Comparison of ENCODE assay signal across 8 mouse cellular contexts in genomic region chr1:189342416-189343104, GRCm38 (mm10). TPM values are rescaled to one million over a fixed set of nuclear protein-coding genes. Genes with fewer than 3 reads are reported as not detected.
DNase-seq lines count a peak whose midpoint lies in the region; ATAC-seq and TF ChIP-seq lines count a peak whose summit lies in the region.

No protein-coding gene starts in this region.

- peaks cover 17% of the 10 kb centered on the region; the same call in 1 of the 2 replicates for H3K27me3 ChIP-seq in kidney, postnatal 0 days (ENCODE audit: insufficient read depth, low read length)
- peaks cover 67% of the 10 kb centered on the region for H3K27me3 ChIP-seq in embryonic facial prominence, embryonic 10.5 days (replicated peaks; ENCODE audit: low read depth, poor library complexity, severe bottlenecking)
- H3K27me3 ChIP-seq in hindbrain, embryonic 10.5 days (ENCODE audit: insufficient read depth, poor library complexity, severe bottlenecking) = peaks cover 52% of the 10 kb centered on the region
- H3K27me3 ChIP-seq in limb, embryonic 15.5 days = peaks cover 38% of the 10 kb centered on the region

- peak overlapping the region; percentile 54 for H3K4me3 ChIP-seq in kidney, postnatal 0 days (replicated peaks; ENCODE audit: low read depth, low read length)
- H3K4me3 ChIP-seq in embryonic facial prominence, embryonic 10.5 days = peak overlapping the region; percentile 75
- H3K4me3 ChIP-seq in hindbrain, embryonic 10.5 days = peak overlapping the region; percentile 71
- peak overlapping the region; percentile 66 for H3K4me3 ChIP-seq in limb, embryonic 15.5 days

- H3K27ac ChIP-seq in kidney, postnatal 0 days = no peak overlapping the region
- peak overlapping the region; percentile 88 for H3K27ac ChIP-seq in embryonic facial prominence, embryonic 10.5 days (replicated peaks)
- H3K27ac ChIP-seq in hindbrain, embryonic 10.5 days = peak overlapping the region; percentile 90
- no peak overlapping the region for H3K27ac ChIP-seq in limb, embryonic 15.5 days

- H3K9ac ChIP-seq in kidney, postnatal 0 days (ENCODE audit: low read depth, low read length) = no peak overlapping the region
- H3K9ac ChIP-seq in limb, embryonic 15.5 days = peak overlapping the region; percentile 17; the same call in 1 of the 2 replicates

- no peak for TF ChIP-seq CTCF in kidney, postnatal 0 days (IDR thresholded peaks at IDR 0.05; ENCODE audit: low read depth)

- no peaks in the 10 kb centered on the region for H3K4me1 ChIP-seq in kidney, postnatal 0 days (replicated peaks; ENCODE audit: insufficient read depth, low read length)
- peaks cover 21% of the 10 kb centered on the region for H3K4me1 ChIP-seq in embryonic facial prominence, embryonic 10.5 days
- H3K4me1 ChIP-seq in hindbrain, embryonic 10.5 days (replicated peaks) = peaks cover 15% of the 10 kb centered on the region
- H3K4me1 ChIP-seq in limb, embryonic 15.5 days = peaks cover 15% of the 10 kb centered on the region

- H3K36me3 ChIP-seq in kidney, postnatal 0 days (ENCODE audit: insufficient read depth, low read length) = no peaks in the 10 kb centered on the region
- H3K36me3 ChIP-seq in embryonic facial prominence, embryonic 10.5 days (replicated peaks) = no peaks in the 10 kb centered on the region
- no peaks in the 10 kb centered on the region for H3K36me3 ChIP-seq in hindbrain, embryonic 10.5 days
- no peaks in the 10 kb centered on the region for H3K36me3 ChIP-seq in limb, embryonic 15.5 days

- peak overlapping the region; percentile 97 for H3K4me2 ChIP-seq in kidney, postnatal 0 days (ENCODE audit: low read length)
- peak overlapping the region; percentile 99 for H3K4me2 ChIP-seq in limb, embryonic 15.5 days

- no peaks in the 10 kb centered on the region for H3K9me3 ChIP-seq in kidney, postnatal 0 days (replicated peaks; ENCODE audit: low read length)
- no peaks in the 10 kb centered on the region for H3K9me3 ChIP-seq in embryonic facial prominence, embryonic 10.5 days
- no peaks in the 10 kb centered on the region for H3K9me3 ChIP-seq in hindbrain, embryonic 10.5 days
- H3K9me3 ChIP-seq in limb, embryonic 15.5 days = no peaks in the 10 kb centered on the region

- no peak for ATAC-seq in kidney, postnatal 0 days (replicated peaks; ENCODE audit: low FRiP score, low read depth)
- ATAC-seq in limb, embryonic 15.5 days (ENCODE audit: insufficient number of reproducible peaks, low FRiP score, low TSS enrichment, low read depth) = no peak

- WGBS in kidney, postnatal 0 days = 6% methylated on average over 30 of the region's 30 CpGs
- WGBS in embryonic facial prominence, embryonic 10.5 days = 4% methylated on average over 30 of the region's 30 CpGs
- 6% methylated on average over 30 of the region's 30 CpGs for WGBS in hindbrain, embryonic 10.5 days
- 5% methylated on average over 30 of the region's 30 CpGs for WGBS in limb, embryonic 15.5 days

- DNase-seq in kidney, postnatal 0 days (ENCODE audit: low spot score) = peak; percentile 24
- DNase-seq in kidney, postnatal 14 days = no peak
- DNase-seq in embryonic facial prominence, embryonic 10.5 days (ENCODE audit: low spot score) = peak; percentile 49
- DNase-seq in hindbrain, embryonic 10.5 days (ENCODE audit: low spot score) = peak; percentile 47
- DNase-seq in retina, embryonic 14.5 days (ENCODE audit: low spot score) = peak; percentile 35
- no peak for DNase-seq in spleen, postnatal 10 days (ENCODE audit: low spot score in 2 of 2)
- no peak for DNase-seq in MN1 (ENCODE audit: low spot score)

RNA-seq across cellular contexts. Expression of gene Kcnk2, which starts 59.5 kb away (rescaled TPM):
- polyA plus RNA-seq in kidney, postnatal 0 days (2015; fragmentation: Nextera tagmentation; extraction: Ambion mirVana) = 2.3 and 2.8 TPM in 2 replicates
- polyA plus RNA-seq in embryonic facial prominence, embryonic 10.5 days (2016; fragmentation: Nextera tagmentation; extraction: Ambion mirVana) = 1.9 and 3.4 TPM in 2 replicates
- 2.8 and 3.2 TPM in 2 replicates for polyA plus RNA-seq in hindbrain, embryonic 10.5 days (2016; fragmentation: Nextera tagmentation; extraction: Ambion mirVana)
- polyA plus RNA-seq in limb, embryonic 15.5 days (2015; fragmentation: Nextera tagmentation; extraction: Ambion mirVana) = 7.2 and 9.3 TPM in 2 replicates

Comparison
In these comparisons a context has a peak if more than half of its experiments do, and no peak if none do; other contexts are left out.
1. DNase-seq: peak in kidney, postnatal 0 days (single experiment), embryonic facial prominence, embryonic 10.5 days (single experiment), hindbrain, embryonic 10.5 days (single experiment) and retina, embryonic 14.5 days (single experiment); none in kidney, postnatal 14 days (single experiment), spleen, postnatal 10 days (0 of 2) and MN1 (single experiment).
2. H3K27ac ChIP-seq: peak in embryonic facial prominence, embryonic 10.5 days (single experiment) and hindbrain, embryonic 10.5 days (single experiment); none in kidney, postnatal 0 days (single experiment) and limb, embryonic 15.5 days (single experiment).
3. Peak in every context shown above with its lines, with median percentiles within 50 percentile points of each other: H3K4me3 ChIP-seq.